Mouse (Mus musculus): ENCODE data around the gene Mtfr2.

Mtfr2 gene

GRCm38 (mm10) chr10:20379071-20379735 is 31.6 kb downstream of the Mtfr2 start:
- no peak for DNase-seq

GRCm38 (mm10) chr10:20380798-20381197 is 33.2 kb downstream of the Mtfr2 start:
- no peak for DNase-seq

DNA sequence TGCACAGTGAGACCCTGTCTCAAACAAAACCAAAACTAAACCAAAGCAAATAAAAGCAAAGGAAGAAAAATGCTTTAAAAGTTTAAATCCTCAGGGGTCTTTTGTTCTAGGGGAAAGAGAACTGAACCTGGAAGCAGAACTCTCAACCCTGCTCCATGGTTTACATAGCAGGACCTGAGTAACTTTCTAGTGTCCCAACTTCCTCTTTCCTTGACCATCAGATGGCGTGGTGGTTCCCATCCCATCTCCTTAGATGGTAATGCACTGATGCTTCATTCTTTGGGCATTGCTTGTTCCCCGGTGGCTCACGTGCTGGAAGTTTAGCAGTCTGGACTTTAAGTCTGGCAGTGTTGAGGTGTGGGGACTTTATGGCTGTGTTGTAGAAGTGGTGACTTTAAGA is 33.8 kb downstream of the Mtfr2 start:
- no peak for DNase-seq

DNA sequence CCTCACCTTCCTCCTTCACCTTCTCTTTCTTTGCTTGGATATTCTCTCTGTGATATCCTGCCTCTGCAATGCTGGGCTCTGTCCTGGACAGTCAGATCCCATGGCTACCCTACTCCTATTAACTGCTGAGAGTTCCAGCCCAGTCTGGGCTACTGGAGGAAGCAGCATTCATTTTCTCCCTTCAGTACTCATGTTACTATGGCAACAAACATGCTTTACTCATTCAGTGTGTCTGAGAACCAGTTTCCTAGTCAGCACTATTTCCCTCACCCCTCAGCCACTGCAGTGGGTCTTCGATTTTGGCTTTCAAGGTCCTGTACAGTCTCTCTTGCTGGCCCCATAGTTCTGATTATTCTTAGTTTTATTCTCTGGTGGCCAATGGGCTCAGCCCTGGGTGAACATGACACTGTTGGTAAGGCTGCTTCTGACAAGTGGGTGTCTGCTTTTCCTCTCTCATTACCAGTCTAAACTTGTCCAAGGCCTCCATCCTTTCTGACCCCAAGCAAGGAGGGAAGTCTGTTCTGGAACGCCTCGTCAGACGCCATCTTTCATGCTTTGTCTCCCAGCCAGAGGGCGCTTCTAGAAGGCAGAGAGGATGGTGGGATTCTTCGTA is 35.3 kb downstream of the Mtfr2 start:
- DNase-seq = no peak

- no peak for DNase-seq
These were observed 43.0 kb downstream of the Mtfr2 start for GRCm38 (mm10) chr10:20390568-20390967.

DNA sequence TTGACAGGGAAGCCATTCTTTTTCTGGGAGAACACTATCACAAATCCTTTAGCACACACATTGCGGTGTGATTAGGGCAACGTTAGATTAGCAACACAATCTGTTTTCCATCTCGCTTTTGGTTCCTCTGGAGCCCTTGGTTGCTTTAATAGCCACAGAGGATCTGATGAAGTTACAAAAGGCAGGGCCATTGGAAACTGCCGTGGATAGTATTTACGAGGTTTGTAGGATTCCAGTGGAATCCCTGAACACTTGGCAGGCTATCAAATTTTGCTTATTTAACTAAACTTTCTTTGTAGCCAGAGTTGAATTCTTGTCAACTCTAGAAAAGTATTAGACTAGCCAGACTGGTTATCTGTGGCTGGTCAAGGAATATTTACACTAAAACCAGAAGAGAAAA is 47.2 kb downstream of the Mtfr2 start:
- no peak for DNase-seq

DNA sequence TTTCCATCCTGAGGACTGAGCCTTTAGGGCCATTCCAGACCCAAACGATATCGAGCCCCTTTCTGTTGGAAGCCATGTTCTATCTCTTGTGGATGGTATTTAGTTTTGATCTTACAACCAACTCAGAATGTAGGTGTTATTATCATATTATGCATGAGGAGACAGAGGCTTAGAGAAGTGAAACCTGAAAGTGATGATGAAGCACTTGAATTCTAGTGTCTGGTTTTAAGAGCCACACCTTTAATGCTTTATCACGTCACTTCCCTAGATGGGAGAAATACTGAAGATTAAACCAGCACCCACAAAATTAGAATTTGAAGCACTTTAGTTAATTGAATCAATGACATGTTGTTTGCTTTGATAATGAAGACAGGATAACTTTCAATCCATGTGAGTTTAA is 48.2 kb downstream of the Mtfr2 start:
- DNase-seq = no peak

DNA sequence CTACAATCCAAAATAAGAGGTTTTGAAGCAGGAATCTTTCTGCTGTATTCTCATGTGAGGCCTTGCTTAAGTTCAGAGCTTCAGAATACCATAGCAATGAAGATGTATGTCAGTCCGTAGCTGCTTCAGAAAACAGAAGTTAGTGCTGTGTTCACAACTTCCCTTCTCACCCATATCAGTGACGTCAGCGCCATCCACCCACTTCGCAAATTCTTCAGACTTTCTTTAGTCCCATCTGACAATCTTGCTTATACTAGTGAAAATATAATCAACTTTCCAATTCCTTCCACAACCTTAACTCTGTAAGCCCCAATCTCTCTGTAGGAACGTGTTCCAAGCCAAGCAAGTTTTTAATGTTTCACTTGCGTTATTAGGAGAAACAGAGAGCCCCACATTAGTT is 50.7 kb downstream of the Mtfr2 start:
- DNase-seq = no peak

GRCm38 (mm10) chr10:20398641-20399390 is 51.2 kb downstream of the Mtfr2 start:
- DNase-seq = no peak

- no peak for DNase-seq
These were observed 52.8 kb downstream of the Mtfr2 start for GRCm38 (mm10) chr10:20400406-20400805.

DNA sequence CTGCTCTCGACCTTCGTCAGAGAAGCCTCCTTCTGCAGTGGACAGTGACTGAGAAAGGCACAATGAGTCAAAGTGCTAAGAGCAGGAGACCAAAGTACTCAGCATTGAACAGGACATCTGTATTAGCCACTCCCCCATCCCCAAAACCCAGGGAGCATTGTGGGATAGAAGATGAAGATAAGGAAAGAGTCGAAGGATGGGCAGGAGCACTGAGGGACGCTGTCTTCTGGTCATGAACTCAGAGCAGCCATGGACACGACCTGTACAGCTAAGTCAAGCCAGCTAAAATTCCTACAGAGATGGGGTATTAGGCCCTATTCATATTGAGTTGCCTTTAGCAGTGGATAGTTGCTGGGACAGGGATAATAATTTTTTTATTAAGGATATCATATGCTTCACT is 55.4 kb downstream of the Mtfr2 start:
- no peak for DNase-seq

GRCm38 (mm10) chr10:20405471-20405870 is 57.9 kb downstream of the Mtfr2 start:
- peak; percentile 39 to 75 for DNase-seq

DNA sequence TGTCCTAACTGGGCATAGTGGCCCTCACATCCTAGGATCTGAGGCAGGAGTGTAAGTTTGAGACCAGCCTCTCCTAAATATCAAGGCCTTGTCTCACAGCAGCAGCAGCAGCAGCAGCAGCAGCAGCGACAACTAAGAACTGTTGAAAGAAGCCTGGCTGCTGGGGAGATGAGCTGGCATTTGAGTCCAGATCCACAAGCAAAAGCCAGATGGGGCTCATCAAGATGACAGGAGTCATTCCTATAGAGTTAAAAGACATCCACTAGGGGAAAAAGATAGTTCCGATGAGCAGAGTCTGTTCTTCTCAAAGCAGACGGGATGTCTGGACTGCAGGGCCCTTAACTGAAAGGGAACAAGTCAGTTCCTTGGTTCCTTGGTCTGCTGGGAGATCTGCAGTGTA is 60.8 kb downstream of the Mtfr2 start:
- no peak for DNase-seq

DNA sequence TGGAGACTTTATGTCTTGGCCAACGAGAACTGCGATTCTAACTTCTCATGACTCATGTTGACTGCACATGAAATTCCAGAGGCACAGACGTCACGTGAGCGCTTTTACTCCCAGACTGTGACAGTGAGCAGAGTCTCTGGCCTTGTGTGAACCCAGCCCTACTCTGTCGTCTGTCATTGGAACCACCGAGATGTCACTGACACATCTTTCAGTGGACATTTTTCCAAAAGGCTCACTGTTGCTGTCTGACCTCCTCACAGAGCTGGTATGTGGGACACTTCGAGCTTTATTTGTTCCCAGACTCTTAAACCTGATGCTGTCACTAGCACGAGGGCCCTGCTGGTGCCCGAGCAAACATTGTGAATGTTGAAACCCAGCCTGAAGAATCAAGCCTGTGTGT is 61.6 kb downstream of the Mtfr2 start:
- no peak for DNase-seq

Data from kidney, postnatal 36 days (tissue).